Mouse (Mus musculus) testis, adult 2 months (tissue): ENCODE measurements around the gene Cacna1c.

Source experiments
- CTCF ChIP-seq: fragments of 200-500 bp; IDR thresholded peaks from 2 replicates; pipeline ENCODE4 v1.5.1; 2012; ENCODE audit warnings: low read depth, mild to moderate bottlenecking, inconsistent platforms, low read length, moderate library complexity; ENCODE audit not compliant: control insufficient read depth, insufficient read depth, insufficient replicate concordance
- POLR2A ChIP-seq: fragments of 200-500 bp; IDR thresholded peaks from 2 replicates; pipeline ENCODE4 v1.6.1; 2012; ENCODE audit warnings: low read depth, mild to moderate bottlenecking, inconsistent platforms, low read length, moderate library complexity; ENCODE audit not compliant: control insufficient read depth

- TF ChIP-seq CTCF, result no peak
- no peak for TF ChIP-seq POLR2A
These were observed 330.3 kb downstream of the Cacna1c start for GRCm38 (mm10) chr6:118865777-118866380.
